Mouse (Mus musculus): ENCODE data around the gene Sik3. TPM values are rescaled to one million over a fixed set of nuclear protein-coding genes. Genes with fewer than 3 reads are reported as not detected.

Gene Sik3
- polyA plus RNA-seq, 1 experiment: 46.5 TPM

GRCm38 (mm10) chr9:46216744-46217470 lies 204.3 kb downstream of the Sik3 start:
- no peak overlapping the region for H3K27ac ChIP-seq (ENCODE audit: insufficient read depth, low read length)
- no peak for TF ChIP-seq CTCF (IDR thresholded peaks at IDR 0.05; ENCODE audit: extremely low read depth, insufficient read depth, low read length)
- no peak for TF ChIP-seq POLR2A (IDR thresholded peaks at IDR 0.05; ENCODE audit: extremely low read depth, insufficient read depth, low read length)
- H3K4me3 ChIP-seq (ENCODE audit: insufficient read depth, low read length): no peak overlapping the region
- H3K4me1 ChIP-seq (ENCODE audit: control insufficient read depth, insufficient read depth, low read length): peaks cover 5% of the 10 kb centered on the region; the same call in 1 of the 2 replicates

DNA sequence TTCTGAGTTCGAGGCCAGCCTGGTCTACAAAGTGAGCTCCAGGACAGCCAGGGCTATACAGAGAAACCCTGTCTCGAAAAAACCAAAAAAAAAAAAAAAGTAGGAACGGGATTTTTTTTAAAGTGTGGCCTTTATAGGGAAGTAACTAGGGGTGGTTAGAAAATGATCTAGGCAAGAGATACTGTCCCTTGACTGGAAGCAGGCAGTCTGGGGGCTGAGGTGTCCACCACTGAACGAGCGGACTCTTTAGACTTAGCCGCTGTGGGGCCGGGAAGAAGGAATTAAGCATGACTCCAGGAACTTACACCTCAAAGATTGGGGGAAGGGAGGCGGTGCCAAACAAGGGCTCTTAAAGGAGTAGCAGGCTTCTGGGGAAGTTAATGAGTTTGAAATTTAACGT lies 205.6 kb downstream of the Sik3 start:
- TF ChIP-seq POLR2A (IDR thresholded peaks at IDR 0.05; ENCODE audit: extremely low read depth, insufficient read depth, low read length): no peak
- TF ChIP-seq CTCF (IDR thresholded peaks at IDR 0.05; ENCODE audit: extremely low read depth, insufficient read depth, low read length): no peak

GRCm38 (mm10) chr9:46223090-46223489 lies 210.5 kb downstream of the Sik3 start:
- Histone ChIP-seq H3K4me1 (ENCODE audit: control insufficient read depth, insufficient read depth, low read length) (no peaks in the 10 kb centered on the region), H3K27ac (ENCODE audit: insufficient read depth, low read length) (no peak overlapping the region), H3K4me3 (ENCODE audit: insufficient read depth, low read length) (no peak overlapping the region)
- no peak for TF ChIP-seq CTCF (IDR thresholded peaks at IDR 0.05; ENCODE audit: extremely low read depth, insufficient read depth, low read length)

More for the DNA sequence above, 205.6 kb downstream of the Sik3 start:
- peaks cover 5% of the 10 kb centered on the region; the same call in 1 of the 2 replicates for H3K4me1 ChIP-seq (ENCODE audit: control insufficient read depth, insufficient read depth, low read length)
- H3K27ac ChIP-seq (ENCODE audit: insufficient read depth, low read length): no peak overlapping the region
- H3K4me3 ChIP-seq (ENCODE audit: insufficient read depth, low read length): no peak overlapping the region

DNA sequence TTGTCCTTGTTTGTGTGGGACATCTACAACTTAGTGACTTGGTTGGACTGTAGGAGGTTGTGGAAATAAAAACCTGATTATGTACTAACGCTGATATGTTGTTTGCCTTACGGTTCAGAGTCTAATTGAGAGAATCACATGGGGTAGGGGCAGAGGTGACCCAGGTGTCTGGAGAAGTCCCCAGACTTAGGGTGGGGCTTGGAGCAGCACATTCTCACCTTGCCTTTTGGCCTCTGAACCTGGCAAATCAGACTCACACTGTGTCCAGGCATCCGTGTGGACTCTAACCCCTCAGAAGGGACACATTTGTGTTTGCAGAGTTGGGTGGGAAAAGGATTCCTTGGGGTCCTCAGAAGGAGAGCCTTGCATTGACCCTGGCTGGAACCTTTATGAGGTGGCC lies 211.5 kb downstream of the Sik3 start:
- no peak for TF ChIP-seq CTCF (IDR thresholded peaks at IDR 0.05; ENCODE audit: extremely low read depth, insufficient read depth, low read length)
- no peak for TF ChIP-seq POLR2A (IDR thresholded peaks at IDR 0.05; ENCODE audit: extremely low read depth, insufficient read depth, low read length)
- H3K4me3 ChIP-seq (ENCODE audit: insufficient read depth, low read length): no peak overlapping the region
- no peak overlapping the region for H3K27ac ChIP-seq (ENCODE audit: insufficient read depth, low read length)
- no peaks in the 10 kb centered on the region for H3K4me1 ChIP-seq (ENCODE audit: control insufficient read depth, insufficient read depth, low read length)

DNA sequence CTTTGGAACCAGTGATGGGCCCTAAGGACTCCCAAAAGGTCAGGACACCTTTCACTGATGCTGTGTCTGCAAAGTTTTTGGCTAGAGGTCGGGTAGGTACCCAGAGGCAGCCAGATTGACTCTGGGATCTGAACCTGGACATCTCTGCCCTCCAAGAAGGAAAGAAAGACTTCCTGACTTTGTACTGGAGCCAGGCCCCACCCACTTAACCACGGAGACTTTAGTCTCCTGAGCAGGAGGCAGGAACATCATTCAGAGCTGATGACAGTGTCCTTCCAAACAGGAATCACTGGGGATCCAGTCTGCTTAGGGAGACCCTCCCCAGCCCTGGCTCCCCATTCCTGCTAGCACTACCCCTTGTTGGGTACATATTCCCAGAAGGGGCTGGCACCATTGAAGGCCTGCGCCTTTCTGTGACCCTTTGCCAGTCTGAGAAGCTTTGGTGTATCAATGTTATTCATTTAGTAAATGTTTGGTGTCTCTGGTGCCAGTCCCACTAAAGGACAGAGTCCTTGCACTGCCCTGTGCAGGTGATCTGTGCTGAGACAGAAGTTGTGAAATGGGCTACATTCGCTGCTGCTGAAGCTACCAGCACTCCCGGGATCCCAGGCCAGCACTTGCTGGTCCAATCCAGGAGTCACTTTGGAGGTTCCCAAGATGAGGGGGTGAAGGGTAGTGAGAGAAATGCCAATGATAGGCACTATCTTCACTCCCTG lies 212.5 kb downstream of the Sik3 start:
- no peak for TF ChIP-seq CTCF (IDR thresholded peaks at IDR 0.05; ENCODE audit: extremely low read depth, insufficient read depth, low read length)
- TF ChIP-seq POLR2A (IDR thresholded peaks at IDR 0.05; ENCODE audit: extremely low read depth, insufficient read depth, low read length): no peak
- Histone ChIP-seq H3K27ac (ENCODE audit: insufficient read depth, low read length) (no peak overlapping the region), H3K4me1 (ENCODE audit: control insufficient read depth, insufficient read depth, low read length) (no peaks in the 10 kb centered on the region), H3K4me3 (ENCODE audit: insufficient read depth, low read length) (no peak overlapping the region)

DNA sequence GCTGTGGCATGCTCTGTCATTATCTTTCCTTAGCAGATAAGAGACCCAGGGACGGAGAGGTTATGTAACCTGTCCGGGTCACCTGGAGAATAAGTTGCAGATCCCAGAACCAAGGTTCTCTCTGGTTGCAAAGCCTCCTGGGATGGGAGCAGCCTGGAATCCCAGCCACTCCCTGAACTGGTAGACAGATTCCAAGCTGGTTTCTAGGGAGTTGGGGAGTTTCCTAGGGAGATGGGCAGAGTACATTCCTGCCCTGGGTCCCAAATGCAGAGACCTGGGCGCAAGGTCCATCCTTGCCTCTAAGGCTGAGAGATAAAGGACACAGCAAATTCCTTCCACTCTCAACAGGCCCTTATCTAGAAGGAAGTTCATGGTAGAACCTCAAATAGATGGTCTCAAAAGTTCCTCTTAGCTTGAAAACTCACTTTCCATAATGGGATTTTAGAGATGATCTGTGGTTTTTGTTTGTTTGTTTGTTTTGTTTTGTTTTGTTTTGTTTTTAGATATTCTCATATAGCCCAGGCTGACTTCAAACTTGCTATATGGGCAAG lies 214.5 kb downstream of the Sik3 start:
- TF ChIP-seq POLR2A (IDR thresholded peaks at IDR 0.05; ENCODE audit: extremely low read depth, insufficient read depth, low read length) (no peak), CTCF (IDR thresholded peaks at IDR 0.05; ENCODE audit: extremely low read depth, insufficient read depth, low read length) (no peak)
- no peaks in the 10 kb centered on the region for H3K4me1 ChIP-seq (ENCODE audit: control insufficient read depth, insufficient read depth, low read length)
- H3K4me3 ChIP-seq (ENCODE audit: insufficient read depth, low read length): no peak overlapping the region
- no peak overlapping the region for H3K27ac ChIP-seq (ENCODE audit: insufficient read depth, low read length)

GRCm38 (mm10) chr9:46228491-46228890 lies 215.9 kb downstream of the Sik3 start, which contains the start of gene Apoa1:
TSS of gene Apoa1 (plus strand) at chr9:46228580.
- Histone ChIP-seq H3K4me3 (ENCODE audit: insufficient read depth, low read length) (no peak within 1 kb of the TSS; the same call in 1 of the 2 replicates), H3K27ac (ENCODE audit: insufficient read depth, low read length) (no peak within 1 kb of the TSS), H3K4me1 (ENCODE audit: control insufficient read depth, insufficient read depth, low read length) (no peaks in the 10 kb centered on the region)
- TF ChIP-seq CTCF (IDR thresholded peaks at IDR 0.05; ENCODE audit: extremely low read depth, insufficient read depth, low read length) (no peak), POLR2A (IDR thresholded peaks at IDR 0.05; ENCODE audit: extremely low read depth, insufficient read depth, low read length) (no peak)

GRCm38 (mm10) chr9:46229573-46230449 lies 217.2 kb downstream of the Sik3 start:
- Histone ChIP-seq H3K27ac (ENCODE audit: insufficient read depth, low read length) (no peak overlapping the region), H3K4me1 (ENCODE audit: control insufficient read depth, insufficient read depth, low read length) (no peaks in the 10 kb centered on the region), H3K4me3 (ENCODE audit: insufficient read depth, low read length) (peak overlapping the region; percentile 44)
- TF ChIP-seq POLR2A (IDR thresholded peaks at IDR 0.05; ENCODE audit: extremely low read depth, insufficient read depth, low read length) (peak; percentile 73; the same call in 1 of the 2 replicates), CTCF (IDR thresholded peaks at IDR 0.05; ENCODE audit: extremely low read depth, insufficient read depth, low read length) (peak; percentile 65)

- H3K4me3 ChIP-seq (ENCODE audit: insufficient read depth, low read length): peak overlapping the region; percentile 44
These were observed 217.9 kb downstream of the Sik3 start for GRCm38 (mm10) chr9:46230450-46230975.

More at GRCm38 (mm10) chr9:46230450-46230975, 217.9 kb downstream of the Sik3 start:
- H3K4me1 ChIP-seq (ENCODE audit: control insufficient read depth, insufficient read depth, low read length): no peaks in the 10 kb centered on the region
- H3K27ac ChIP-seq (ENCODE audit: insufficient read depth, low read length): no peak overlapping the region
- TF ChIP-seq POLR2A (IDR thresholded peaks at IDR 0.05; ENCODE audit: extremely low read depth, insufficient read depth, low read length): no peak
- TF ChIP-seq CTCF (IDR thresholded peaks at IDR 0.05; ENCODE audit: extremely low read depth, insufficient read depth, low read length): no peak

Data from cortical plate, adult 2 months (tissue).